Mouse (Mus musculus) liver, embryonic 12.5 days (tissue): Measurements from ENCODE around the gene Sash1. TPM values are rescaled to one million over a fixed set of nuclear protein-coding genes. Genes with fewer than 3 reads are reported as not detected.
A peak's percentile ranks its signal among the peaks of the same experiment; 100 is the strongest.

ENCODE experiments used
- ATAC-seq: fragments of 200-750 bp; cut with Nextera tagmentation; 2 replicates; pipeline ENCODE4 v1.8.0; 2017; ENCODE audit warnings: moderate number of reproducible peaks, mild to moderate bottlenecking, moderate library complexity
- H3K27ac ChIP-seq: fragments of 300-500 bp; sonication (generic); 2 replicates; pipeline ENCODE4 v1.5.1; 2016; ENCODE audit warnings: mild to moderate bottlenecking
- H3K27me3 ChIP-seq: fragments of 300-500 bp; sonication (generic); replicated peaks from 2 replicates; pipeline ENCODE4 v1.6.1; 2016; ENCODE audit warnings: mild to moderate bottlenecking, moderate library complexity
- H3K36me3 ChIP-seq: fragments of 300-500 bp; sonication (generic); 2 replicates; pipeline ENCODE4 v1.6.1; 2016; ENCODE audit warnings: mild to moderate bottlenecking, moderate library complexity
- H3K4me1 ChIP-seq: fragments of 300-500 bp; sonication (generic); 2 replicates; pipeline ENCODE4 v1.6.1; 2016
- H3K4me2 ChIP-seq: fragments of 300-500 bp; sonication (generic); 2 replicates; pipeline ENCODE4 v1.6.1; 2016; ENCODE audit warnings: mild to moderate bottlenecking, moderate library complexity
- H3K4me3 ChIP-seq: fragments of 300-500 bp; sonication (generic); 2 replicates; pipeline ENCODE4 v1.5.1; 2016; ENCODE audit warnings: mild to moderate bottlenecking, moderate library complexity
- H3K9ac ChIP-seq: fragments of 300-500 bp; sonication (generic); 2 replicates; pipeline ENCODE4 v1.6.1; 2016; ENCODE audit warnings: mild to moderate bottlenecking, moderate library complexity
- H3K9me3 ChIP-seq: fragments of 300-500 bp; sonication (generic); replicated peaks from 2 replicates; pipeline ENCODE4 v1.6.1; 2016; ENCODE audit warnings: mild to moderate bottlenecking, moderate library complexity
- WGBS: fragments of 180-500 bp; shearing (Covaris S2); methylation state at CpG from one replicate; pipeline ENCODE4 v1.1.7; 2016; ENCODE audit not compliant: insufficient replicate concordance; 5-methylcytosine and 5-hydroxymethylcytosine counted together
- polyA plus RNA-seq: library from polyadenylated mRNA; unstranded; fragments of >200 nt; fragmentation: Nextera tagmentation; extraction: Ambion mirVana; gene quantifications from 2 replicates; pipeline ENCODE4 v1.2.1, GENCODE M21; 2016

Sash1 gene
- polyA plus RNA-seq, 1 experiment from 2014 or later = 1.2 TPM

DNA sequence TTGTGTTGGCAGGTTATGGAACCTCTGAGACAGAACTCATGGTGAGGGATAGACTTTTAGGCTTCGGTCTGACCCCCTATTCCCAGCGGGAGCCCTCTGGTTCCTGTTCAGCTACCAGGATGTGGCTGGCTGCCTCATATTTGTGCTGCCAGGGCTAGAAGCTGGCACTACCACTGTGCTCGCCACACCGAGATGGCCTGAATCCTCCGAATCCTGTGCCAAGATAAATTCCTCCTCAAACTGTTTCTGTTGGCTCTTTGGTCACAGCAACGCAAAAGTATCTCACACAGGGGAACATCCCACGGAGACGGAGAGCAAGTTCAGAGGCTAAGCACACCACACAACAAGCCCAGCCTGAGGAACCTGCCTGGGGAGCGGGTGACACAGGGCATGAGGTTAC, 78.3 kb downstream of the Sash1 start:
- no peak overlapping the region for H3K4me2 ChIP-seq
- no peak for ATAC-seq

DNA sequence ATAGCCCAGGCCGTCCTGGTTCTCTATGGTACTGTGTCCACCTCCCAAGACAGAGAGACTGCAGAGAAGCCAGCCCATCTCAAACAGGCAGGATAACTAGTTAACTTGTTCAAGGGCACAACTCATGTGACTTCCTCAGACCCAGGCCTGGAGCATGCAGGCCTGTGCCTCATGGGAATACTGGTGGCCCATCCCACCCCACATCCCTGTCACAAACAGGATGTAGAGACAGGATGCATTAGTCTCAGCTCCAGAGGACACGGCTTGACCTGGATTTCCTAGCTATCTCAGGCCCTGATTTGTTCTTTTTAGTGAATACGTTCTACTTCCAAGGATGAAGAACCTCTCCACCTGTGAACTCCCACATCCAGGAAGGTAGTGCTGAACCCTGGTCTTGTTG, 80.5 kb downstream of the Sash1 start:
- H3K4me1 ChIP-seq = peaks cover 28% of the 10 kb centered on the region
- H3K9me3 ChIP-seq = no peaks in the 10 kb centered on the region
- no peak overlapping the region for H3K9ac ChIP-seq
- WGBS = 76% methylated on average over 3 of the region's 3 CpGs
- no peaks in the 10 kb centered on the region for H3K36me3 ChIP-seq
- H3K4me3 ChIP-seq = no peak overlapping the region
- ATAC-seq = no peak
- H3K27me3 ChIP-seq = no peaks in the 10 kb centered on the region
- H3K27ac ChIP-seq = no peak overlapping the region
- no peak overlapping the region for H3K4me2 ChIP-seq

More for the DNA sequence above, 78.3 kb downstream of the Sash1 start:
- H3K27ac ChIP-seq = no peak overlapping the region
- no peak overlapping the region for H3K9ac ChIP-seq
- no peak overlapping the region for H3K4me3 ChIP-seq
- H3K36me3 ChIP-seq = no peaks in the 10 kb centered on the region
- WGBS = 74% methylated on average over 9 of the region's 9 CpGs
- H3K9me3 ChIP-seq = no peaks in the 10 kb centered on the region
- no peaks in the 10 kb centered on the region for H3K27me3 ChIP-seq
- H3K4me1 ChIP-seq = peaks cover 10% of the 10 kb centered on the region

DNA sequence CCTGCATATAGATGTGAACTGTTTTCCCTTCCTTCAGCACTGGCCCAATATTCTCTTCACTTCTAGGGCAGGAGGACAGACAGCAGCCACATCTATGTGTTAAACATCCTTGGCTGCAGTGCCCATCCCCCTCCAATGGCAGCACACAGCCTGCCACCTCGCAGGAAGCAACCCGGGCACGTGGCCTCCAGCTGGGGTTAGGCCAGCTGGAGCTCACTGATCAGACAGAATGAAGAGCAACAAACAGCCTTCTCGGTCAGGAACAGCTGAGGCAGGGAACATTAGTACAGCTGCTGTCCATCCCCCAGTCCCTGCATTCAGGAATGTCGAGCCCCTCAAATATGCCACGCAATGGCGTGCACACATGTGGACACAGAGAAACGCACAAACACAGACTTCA, 81.6 kb downstream of the Sash1 start:
- ATAC-seq = no peak
- Histone ChIP-seq H3K9me3 (no peaks in the 10 kb centered on the region), H3K4me3 (no peak overlapping the region), H3K27ac (no peak overlapping the region), H3K9ac (no peak overlapping the region), H3K36me3 (no peaks in the 10 kb centered on the region), H3K4me1 (peaks cover 28% of the 10 kb centered on the region), H3K27me3 (no peaks in the 10 kb centered on the region), H3K4me2 (no peak overlapping the region)
- WGBS = 58% methylated on average over 8 of the region's 8 CpGs

DNA sequence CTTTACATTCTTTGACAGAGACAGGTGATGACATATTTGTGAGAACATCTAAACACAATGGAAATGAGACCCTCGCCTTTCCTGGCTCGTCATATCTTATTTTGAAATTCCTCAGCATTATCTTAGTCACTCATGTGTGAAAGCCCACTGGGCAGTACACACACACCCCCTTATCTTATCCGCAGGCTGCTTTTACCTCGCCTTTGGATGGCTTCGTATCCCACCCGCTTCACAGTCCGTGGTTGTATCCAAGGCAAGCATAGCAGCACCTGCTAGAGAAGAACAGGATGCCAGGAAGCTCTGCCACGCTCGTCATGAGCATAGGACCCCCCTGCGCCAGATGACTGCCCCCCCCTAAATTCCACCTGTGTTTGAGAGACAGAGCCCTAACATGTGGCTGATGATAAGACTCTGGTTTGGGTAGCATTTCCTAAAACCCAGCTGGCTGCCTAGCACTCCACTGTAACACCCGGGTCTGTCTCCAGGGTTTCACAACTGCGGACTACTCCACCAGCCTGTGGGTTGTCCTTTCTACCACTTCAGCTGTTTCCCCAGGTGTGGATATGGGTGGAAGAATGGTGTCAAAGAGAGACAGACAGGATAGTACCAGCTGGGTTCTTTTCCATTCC, 84.0 kb downstream of the Sash1 start:
- Histone ChIP-seq H3K27ac (no peak overlapping the region), H3K4me2 (peak overlapping the region; percentile 53), H3K27me3 (no peaks in the 10 kb centered on the region), H3K9ac (no peak overlapping the region), H3K9me3 (no peaks in the 10 kb centered on the region), H3K36me3 (no peaks in the 10 kb centered on the region), H3K4me3 (no peak overlapping the region), H3K4me1 (peaks cover 28% of the 10 kb centered on the region)
- ATAC-seq = peak; percentile 85
- WGBS = 26% methylated on average over 12 of the region's 12 CpGs

DNA sequence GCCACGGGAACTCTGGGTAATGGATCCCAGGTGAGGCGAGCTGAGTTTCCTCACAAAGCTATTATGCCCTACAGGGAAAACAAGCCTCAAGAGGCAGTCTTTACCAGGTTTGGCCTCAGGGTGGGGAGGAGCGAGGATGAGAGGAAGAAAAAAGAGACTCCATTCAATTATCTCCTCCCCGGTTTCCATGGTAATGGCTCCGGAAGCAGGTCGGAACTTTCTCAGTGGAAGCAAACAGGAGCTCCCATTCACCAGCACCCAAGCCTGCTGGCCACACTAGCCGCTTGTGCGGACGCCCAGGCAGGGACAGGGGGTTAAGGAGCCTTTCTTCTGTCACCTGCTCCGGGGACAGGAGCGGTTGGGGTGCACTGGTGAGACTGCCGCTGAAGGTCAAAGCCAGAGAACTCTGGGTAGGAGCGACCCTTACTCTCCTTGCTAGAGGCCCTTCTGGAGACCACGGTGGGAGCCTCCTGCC, 84.7 kb downstream of the Sash1 start:
- H3K36me3 ChIP-seq = no peaks in the 10 kb centered on the region
- no peak; the same call in 1 of the 2 replicates for ATAC-seq

DNA sequence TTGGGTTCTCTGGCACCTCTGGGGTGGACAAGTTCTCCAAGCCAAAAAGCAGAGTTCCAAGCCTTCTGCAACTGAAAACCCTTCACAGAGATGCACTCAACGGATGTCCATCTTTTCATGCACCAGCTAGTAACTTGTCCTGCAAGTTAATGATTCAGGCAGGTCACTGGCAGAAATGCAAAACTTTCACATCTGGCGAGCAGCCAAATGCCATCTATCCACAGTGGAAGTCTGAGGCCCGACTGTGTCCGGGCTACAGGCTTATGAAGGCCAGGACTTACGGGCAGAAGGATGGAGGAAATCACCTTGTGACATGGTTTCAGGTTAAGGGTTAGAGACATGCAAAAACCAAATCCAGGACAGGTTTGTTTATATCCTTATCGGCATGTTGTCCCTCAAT, 88.0 kb downstream of the Sash1 start:
- Histone ChIP-seq H3K27ac (no peak overlapping the region), H3K4me1 (peaks cover 21% of the 10 kb centered on the region), H3K36me3 (no peaks in the 10 kb centered on the region), H3K4me2 (no peak overlapping the region), H3K9ac (no peak overlapping the region), H3K4me3 (no peak overlapping the region), H3K9me3 (no peaks in the 10 kb centered on the region), H3K27me3 (no peaks in the 10 kb centered on the region)
- ATAC-seq = no peak
- 77% methylated on average over 6 of the region's 6 CpGs for WGBS

More for the DNA sequence above, 84.7 kb downstream of the Sash1 start:
- H3K4me2 ChIP-seq = peak overlapping the region; percentile 53
- H3K4me3 ChIP-seq = no peak overlapping the region
- H3K27me3 ChIP-seq = no peaks in the 10 kb centered on the region
- peaks cover 28% of the 10 kb centered on the region for H3K4me1 ChIP-seq
- H3K9me3 ChIP-seq = no peaks in the 10 kb centered on the region
- WGBS = 66% methylated on average over 14 of the region's 14 CpGs
- no peak overlapping the region for H3K27ac ChIP-seq
- H3K9ac ChIP-seq = no peak overlapping the region

DNA sequence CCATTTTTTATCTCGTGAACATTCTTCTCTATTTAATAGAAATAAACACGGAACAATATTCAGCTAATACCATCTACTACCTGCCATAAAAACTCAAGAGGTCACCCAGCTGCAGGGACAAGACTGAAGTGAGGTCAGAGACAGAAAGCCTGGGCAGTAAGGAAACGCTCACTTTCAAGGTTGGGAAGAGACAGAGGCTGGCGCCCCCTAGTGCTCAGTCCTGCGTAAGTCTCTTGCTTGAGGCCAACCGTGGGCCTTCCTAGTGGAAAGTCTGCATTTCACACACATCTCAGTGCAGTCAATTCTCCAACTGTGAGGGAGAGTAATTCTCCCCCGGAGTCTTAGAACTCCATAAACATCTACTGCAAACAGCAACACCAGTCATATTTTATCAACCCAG, 90.5 kb downstream of the Sash1 start:
- no peak for ATAC-seq
- Histone ChIP-seq H3K36me3 (no peaks in the 10 kb centered on the region), H3K4me2 (no peak overlapping the region), H3K9ac (no peak overlapping the region), H3K4me3 (no peak overlapping the region), H3K27me3 (no peaks in the 10 kb centered on the region), H3K9me3 (no peaks in the 10 kb centered on the region), H3K4me1 (no peaks in the 10 kb centered on the region), H3K27ac (no peak overlapping the region)
- 33% methylated on average over 7 of the region's 7 CpGs for WGBS

DNA sequence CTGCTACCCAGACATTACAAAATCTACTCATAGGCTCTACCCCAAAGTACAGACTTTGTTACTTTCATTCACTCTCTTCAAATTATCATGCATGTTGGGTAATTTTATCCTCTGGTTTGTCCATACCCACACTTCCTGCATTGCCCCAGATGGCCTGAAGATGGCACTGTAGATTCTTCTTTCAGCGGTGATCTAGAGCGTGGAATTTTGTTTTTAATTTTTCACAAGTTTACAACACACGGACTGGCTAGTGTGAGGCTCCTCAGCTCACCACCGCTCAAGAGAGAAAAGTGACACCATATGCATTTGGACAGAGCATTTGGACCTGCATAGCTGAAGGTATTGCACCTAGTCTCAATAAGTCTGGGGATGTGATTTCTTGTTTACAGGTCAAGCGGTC, 93.5 kb downstream of the Sash1 start:
- Histone ChIP-seq H3K4me2 (no peak overlapping the region), H3K9ac (no peak overlapping the region), H3K36me3 (no peaks in the 10 kb centered on the region), H3K9me3 (no peaks in the 10 kb centered on the region), H3K27me3 (no peaks in the 10 kb centered on the region), H3K4me3 (no peak overlapping the region), H3K27ac (no peak overlapping the region), H3K4me1 (no peaks in the 10 kb centered on the region)
- whole genome bisulfite sequencing = 60% methylated on average over 5 of the region's 5 CpGs
- no peak for ATAC-seq

DNA sequence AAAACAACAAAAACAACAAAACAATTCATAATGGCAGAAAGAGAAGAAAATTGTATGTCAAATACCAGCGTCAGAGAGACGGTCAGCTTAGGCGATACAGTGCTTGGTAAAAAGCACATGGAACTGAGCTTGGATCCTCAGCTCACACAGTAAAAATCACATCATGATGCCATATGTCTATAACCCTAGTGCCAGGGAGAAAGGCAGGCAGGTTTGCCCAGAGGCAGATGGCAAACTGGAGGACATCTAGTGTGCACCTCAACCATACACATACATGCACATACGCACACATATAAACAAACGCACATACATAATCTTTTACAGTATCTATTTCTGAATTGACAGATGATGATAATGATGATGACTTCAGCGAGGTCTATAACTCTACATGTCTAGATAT, 96.8 kb downstream of the Sash1 start:
- H3K4me2 ChIP-seq = no peak overlapping the region
- no peaks in the 10 kb centered on the region for H3K36me3 ChIP-seq
- H3K9ac ChIP-seq = no peak overlapping the region
- WGBS = 81% methylated on average over 6 of the region's 6 CpGs
- peaks cover 15% of the 10 kb centered on the region; the same call in 1 of the 2 replicates for H3K4me1 ChIP-seq
- H3K9me3 ChIP-seq = no peaks in the 10 kb centered on the region
- no peak overlapping the region for H3K27ac ChIP-seq
- no peak for ATAC-seq
- no peaks in the 10 kb centered on the region for H3K27me3 ChIP-seq
- no peak overlapping the region for H3K4me3 ChIP-seq

DNA sequence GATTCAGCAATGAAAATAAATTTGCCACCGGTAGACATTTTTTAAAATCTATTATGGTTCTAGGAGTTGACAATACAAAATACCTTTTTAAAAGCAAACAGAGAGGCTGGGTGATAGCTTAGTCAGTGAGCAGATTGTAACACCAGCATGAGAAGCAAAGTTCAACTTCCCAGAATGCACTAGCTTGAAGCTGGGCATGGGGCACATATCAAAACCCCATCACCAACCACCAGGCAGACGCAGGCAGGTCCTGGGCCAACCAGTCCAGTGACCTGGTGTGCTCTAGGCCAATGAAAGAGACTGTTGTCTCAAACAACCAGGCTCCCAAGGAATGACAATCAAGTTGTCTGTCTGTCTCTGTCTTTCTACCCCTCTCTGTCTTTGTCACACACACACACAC, 98.6 kb downstream of the Sash1 start:
- 73% methylated on average over 2 of the region's 2 CpGs for WGBS
- no peak overlapping the region for H3K27ac ChIP-seq

DNA sequence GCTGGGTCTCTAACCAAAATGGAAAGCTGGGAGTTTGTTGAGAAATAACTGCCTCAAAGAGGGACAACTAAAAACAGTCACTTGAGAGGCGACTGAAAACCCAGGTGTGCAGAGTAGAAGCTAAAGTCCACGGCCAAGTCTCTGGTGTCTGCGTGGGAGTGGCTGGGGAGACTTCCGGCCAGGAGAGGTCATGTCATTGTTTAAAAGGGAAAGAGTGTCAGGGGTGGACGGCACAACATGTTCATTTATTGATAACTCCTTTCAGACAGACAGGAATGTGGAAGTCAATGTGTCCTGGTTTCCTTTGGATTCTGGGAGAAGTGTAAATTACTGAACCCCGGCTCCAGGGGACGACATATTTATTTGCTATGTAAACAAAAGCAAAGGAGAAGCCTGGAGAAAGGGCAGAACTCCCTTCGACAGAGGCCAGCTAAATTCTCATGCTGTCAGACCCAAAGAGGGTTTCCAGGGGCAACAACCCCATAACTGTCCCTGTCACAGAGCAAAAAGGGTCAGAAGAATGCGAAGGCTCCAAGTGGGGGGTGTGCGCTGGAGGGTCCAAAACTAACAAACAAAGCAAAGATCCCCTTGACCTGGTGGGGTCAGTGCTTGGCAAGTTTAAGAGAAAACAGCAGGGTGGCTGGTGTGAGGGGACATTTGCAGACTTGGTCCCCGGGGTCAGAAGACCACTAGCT, 100.3 kb downstream of the Sash1 start:
- Histone ChIP-seq H3K36me3 (no peaks in the 10 kb centered on the region), H3K9me3 (no peaks in the 10 kb centered on the region), H3K4me2 (no peak overlapping the region), H3K4me1 (peaks cover 22% of the 10 kb centered on the region), H3K27me3 (no peaks in the 10 kb centered on the region), H3K9ac (no peak overlapping the region), H3K4me3 (no peak overlapping the region), H3K27ac (no peak overlapping the region)
- 60% methylated on average over 11 of the region's 11 CpGs for WGBS
- ATAC-seq = no peak

More for the DNA sequence above, 98.6 kb downstream of the Sash1 start:
- H3K4me3 ChIP-seq = no peak overlapping the region
- no peak overlapping the region for H3K4me2 ChIP-seq
- no peaks in the 10 kb centered on the region for H3K27me3 ChIP-seq
- no peaks in the 10 kb centered on the region for H3K9me3 ChIP-seq
- H3K9ac ChIP-seq = no peak overlapping the region
- H3K4me1 ChIP-seq = peaks cover 15% of the 10 kb centered on the region; the same call in 1 of the 2 replicates
- no peak for ATAC-seq
- no peaks in the 10 kb centered on the region for H3K36me3 ChIP-seq

DNA sequence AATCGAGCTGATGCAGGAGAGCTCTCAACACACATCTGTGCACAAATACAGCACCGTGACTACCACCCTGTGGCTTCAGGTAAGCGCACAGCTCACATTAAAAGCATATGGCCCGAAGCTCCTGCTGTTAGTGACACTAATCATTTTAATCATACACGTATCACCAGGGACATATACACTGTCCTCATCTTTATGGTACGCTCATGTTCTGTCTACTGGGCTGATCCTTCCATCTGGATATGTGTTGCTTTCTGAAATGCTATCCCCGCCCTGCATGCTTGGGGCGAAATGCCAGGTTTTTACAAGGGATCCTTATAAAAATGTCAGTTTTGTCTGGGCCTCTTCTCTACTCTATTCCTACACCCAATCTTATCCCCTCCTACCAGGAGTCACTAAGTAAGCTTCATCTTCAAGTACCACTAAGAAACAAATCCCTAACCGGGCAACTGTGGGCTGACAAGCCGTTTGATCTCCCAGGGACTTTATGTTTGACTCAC, 103.9 kb downstream of the Sash1 start:
- Histone ChIP-seq H3K36me3 (no peaks in the 10 kb centered on the region), H3K9ac (no peak overlapping the region), H3K27me3 (no peaks in the 10 kb centered on the region), H3K27ac (no peak overlapping the region), H3K9me3 (no peaks in the 10 kb centered on the region), H3K4me3 (no peak overlapping the region), H3K4me1 (peaks cover 38% of the 10 kb centered on the region), H3K4me2 (no peak overlapping the region)
- 76% methylated on average over 10 of the region's 10 CpGs for WGBS
- no peak for ATAC-seq
